Mouse (Mus musculus) kidney, adult 9 months (tissue): Measurements from ENCODE around the gene Myrip.
A peak's percentile ranks its signal among the peaks of the same experiment; 100 is the strongest.

Experiments
- DNase-seq: peaks from one replicate; pipeline ENCODE4 v3.0.0; 2022

The Myrip gene

DNA sequence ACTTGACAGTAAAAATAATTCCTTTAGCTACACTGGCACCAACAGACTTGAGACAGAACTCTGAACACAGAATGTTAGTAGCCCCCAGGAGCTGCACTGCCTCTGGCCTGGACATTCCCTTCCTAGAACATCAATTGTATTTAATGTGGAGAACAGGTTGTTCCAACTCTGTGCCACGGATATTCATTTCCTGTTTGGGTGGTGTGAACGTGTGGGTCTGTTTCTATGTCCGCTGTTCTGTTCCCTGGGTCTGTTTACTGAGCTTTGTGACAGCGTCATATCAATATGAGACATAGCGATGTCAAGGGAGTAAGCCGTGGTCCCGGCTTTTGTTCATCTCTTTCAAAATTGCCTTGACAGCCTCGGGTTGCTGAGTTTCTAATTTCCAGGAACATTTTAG is 97.0 kb downstream of the Myrip start:
- no peak for DNase-seq

GRCm38 (mm10) chr9:120399537-120399936 is 98.2 kb downstream of the Myrip start:
- DNase-seq: peak; percentile 8

DNA sequence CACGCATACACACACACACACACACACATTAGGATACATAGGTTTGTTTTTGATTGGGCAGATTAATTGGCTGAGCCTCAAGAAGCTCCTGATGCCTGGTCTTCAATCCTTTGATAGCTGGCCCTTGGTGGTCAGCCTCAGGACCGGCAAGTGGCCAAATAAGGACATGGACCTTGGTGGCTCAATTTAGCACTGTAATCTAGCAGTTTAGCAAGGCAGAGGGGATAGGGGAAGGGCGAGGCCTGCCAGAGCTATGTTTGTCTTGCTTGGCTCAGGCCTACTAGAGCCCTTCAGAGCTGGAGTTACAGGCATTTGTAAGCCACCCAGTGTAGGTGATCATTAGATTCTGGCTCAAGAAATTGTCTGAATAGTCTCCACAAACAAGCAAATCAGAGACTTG is 101.1 kb downstream of the Myrip start:
- no peak for DNase-seq

DNA sequence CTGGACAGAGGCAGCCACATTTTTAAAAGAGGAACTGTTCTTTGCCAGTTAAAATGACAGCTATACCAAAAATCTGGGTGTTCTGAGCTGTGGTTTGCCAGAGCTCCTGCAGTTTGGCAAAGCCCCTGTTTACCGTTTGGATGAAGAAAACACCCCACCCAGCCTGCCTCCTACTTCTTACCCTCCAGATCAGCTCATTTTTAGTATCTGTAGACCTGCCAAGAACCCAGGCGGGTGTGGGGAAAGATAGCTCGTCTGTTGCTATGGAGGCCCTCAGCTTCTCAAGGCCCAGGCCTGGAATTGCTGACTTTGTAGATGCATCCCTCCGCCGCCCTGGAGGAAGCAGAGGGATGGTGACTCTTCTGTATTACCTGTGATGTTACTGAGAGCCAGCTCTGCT is 102.3 kb downstream of the Myrip start:
- DNase-seq: no peak

GRCm38 (mm10) chr9:120409663-120410181 is 108.4 kb downstream of the Myrip start:
- DNase-seq: no peak

- peak; percentile 63 for DNase-seq
Measured at GRCm38 (mm10) chr9:120410421-120410820, 109.1 kb downstream of the Myrip start.

GRCm38 (mm10) chr9:120415504-120415903 is 114.2 kb downstream of the Myrip start:
- peak; percentile 92 for DNase-seq

- DNase-seq: no peak
Measured at GRCm38 (mm10) chr9:120416151-120416550, 114.8 kb downstream of the Myrip start.

GRCm38 (mm10) chr9:120416729-120417128 is 115.4 kb downstream of the Myrip start:
- DNase-seq: no peak

GRCm38 (mm10) chr9:120418582-120418981 is 117.3 kb downstream of the Myrip start:
- no peak for DNase-seq

GRCm38 (mm10) chr9:120424567-120424966 is 123.3 kb downstream of the Myrip start:
- no peak for DNase-seq

- peak; percentile 38 for DNase-seq
Measured at GRCm38 (mm10) chr9:120425768-120426167, 124.5 kb downstream of the Myrip start.

GRCm38 (mm10) chr9:120428181-120428580 is 126.9 kb downstream of the Myrip start:
- no peak for DNase-seq

GRCm38 (mm10) chr9:120433747-120434146 is 132.4 kb downstream of the Myrip start:
- DNase-seq: peak; percentile 79

- no peak for DNase-seq
Measured at GRCm38 (mm10) chr9:120435841-120436240, 134.5 kb downstream of the Myrip start.

- DNase-seq: no peak
Measured at GRCm38 (mm10) chr9:120436854-120437253, 135.5 kb downstream of the Myrip start.

GRCm38 (mm10) chr9:120437266-120437876 is 136.1 kb downstream of the Myrip start:
- no peak for DNase-seq

- no peak for DNase-seq
Measured at GRCm38 (mm10) chr9:120438350-120438749, 137.0 kb downstream of the Myrip start.

DNA sequence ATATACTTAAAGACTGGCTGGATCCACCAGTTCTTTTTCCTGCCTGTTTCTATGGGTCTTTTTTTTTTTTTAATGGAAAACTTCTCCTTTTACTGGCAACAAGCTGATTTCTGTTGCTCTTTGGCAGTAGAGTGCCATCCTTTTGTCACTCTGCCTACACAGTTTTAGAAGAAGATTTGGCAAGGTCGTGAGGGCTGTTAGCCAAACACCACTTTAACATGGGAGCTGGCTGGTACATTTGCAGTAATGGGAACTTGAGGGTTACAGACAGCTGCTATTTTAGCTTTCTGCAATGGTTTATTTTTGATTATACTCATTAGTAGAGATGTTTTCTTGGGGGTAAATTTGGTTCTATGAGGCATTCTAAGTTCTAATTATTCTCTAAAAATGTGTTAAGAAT is 137.5 kb downstream of the Myrip start:
- DNase-seq: no peak

- DNase-seq: no peak
Measured at GRCm38 (mm10) chr9:120444642-120445041, 143.3 kb downstream of the Myrip start.

DNA sequence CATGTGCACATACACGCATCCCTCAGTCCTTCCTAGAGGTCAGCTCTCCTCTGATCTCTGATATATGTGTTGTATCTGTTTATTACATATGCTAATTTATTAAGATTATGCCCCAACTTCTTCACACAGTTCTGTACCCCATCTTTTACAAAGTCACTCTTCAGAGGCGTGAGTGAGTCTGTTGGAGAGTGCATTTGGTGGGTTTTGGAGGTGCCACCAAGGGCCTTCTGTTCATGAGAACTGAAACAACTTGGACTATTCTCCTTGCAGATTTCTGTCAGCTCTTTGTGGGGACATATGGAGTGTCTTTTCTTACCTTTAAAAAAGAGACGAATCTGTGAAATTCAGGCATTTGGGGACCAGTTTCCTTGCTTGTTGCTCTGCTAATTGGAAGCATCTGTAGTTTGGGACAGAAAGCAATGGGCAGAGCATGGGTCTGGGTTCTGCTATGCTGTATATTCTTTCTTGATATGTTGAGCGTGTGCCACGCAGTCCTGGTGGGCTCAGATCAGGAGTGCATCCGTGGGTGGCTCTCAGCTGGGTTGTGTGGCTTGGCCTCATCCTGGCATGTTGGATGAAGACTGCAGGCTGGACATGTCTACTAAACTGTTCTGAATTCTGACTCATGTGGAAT is 148.5 kb downstream of the Myrip start:
- no peak for DNase-seq

DNA sequence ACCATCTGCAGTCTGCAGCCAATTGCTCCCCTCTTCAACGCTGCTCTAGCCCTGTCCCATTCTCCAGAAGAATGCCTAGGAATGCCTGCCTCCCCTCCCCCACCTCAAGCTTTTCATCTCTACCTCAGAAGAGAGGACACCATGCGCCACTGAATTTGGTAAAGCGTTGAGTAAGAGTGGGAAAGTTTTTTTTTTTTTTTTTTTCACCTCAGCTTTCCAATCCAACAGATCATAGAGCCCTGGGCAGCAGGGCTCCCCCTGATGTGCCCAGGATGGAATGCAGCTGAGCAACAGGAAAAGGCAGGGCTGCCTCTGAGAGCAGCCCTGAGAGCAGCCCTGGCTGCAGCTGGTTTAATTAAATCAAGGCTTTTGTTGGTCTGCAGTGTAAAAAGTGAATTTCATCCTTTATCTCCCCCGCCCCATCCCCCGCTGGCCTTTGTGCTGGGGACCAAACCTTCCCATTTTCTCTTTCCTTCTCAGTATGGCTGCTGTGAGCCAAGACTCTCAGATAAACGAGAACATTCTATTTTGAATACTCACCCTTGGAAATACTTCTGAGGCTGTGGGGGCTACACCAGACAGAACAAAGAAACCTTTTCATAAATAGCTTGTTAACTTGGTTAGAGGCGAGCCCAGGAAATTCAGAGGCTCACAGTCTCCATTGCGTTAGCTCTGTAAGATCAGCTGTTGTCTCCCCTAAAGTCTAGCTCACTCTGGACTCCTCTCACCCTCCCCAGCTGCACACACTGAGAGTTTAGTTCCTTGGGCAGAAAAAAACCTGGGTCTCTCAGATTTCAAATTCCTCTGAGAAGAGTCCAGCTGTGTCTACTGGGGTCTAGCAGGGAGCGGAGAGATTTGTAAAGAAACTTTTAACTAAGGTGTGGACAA is 154.7 kb downstream of the Myrip start:
- DNase-seq: no peak

- no peak for DNase-seq
Measured at GRCm38 (mm10) chr9:120470431-120470830, 169.1 kb downstream of the Myrip start.

GRCm38 (mm10) chr9:120481644-120482043 is 180.3 kb downstream of the Myrip start:
- no peak for DNase-seq
